Mouse (Mus musculus) heart, adult 2 months (tissue): ENCODE results near the gene Ccdc137.

Experiments
- CTCF ChIP-seq: fragments of 200-600 bp; IDR thresholded peaks from 2 replicates; pipeline ENCODE4 v1.8.1; 2022; ENCODE audit warnings: antibody characterized with exemption, mild to moderate bottlenecking, moderate library complexity
- EP300 ChIP-seq: fragments of 200-500 bp; IDR thresholded peaks from 2 replicates; pipeline ENCODE4 v1.6.1; 2011; ENCODE audit warnings: low read depth, low read length, control low read depth; ENCODE audit not compliant: insufficient read depth

DNA sequence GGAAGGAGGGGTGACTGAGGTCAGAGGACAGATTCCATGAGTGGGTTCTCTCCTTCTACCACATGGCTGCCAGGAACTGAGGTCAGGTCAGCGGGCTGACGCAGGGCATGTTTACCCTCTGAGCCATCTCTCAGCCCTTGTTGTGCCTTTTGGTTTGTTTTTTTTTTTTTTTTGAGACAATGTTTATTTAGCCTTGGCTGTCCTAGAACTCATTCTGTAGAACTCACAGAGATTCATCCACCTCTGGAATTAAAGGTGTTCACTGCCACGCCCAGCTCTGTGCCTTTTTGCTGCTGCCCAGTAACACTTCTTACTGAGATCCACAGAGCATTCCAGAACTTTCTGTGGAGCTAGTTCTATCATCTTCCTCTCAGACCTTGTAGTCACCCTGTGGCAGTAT, 47.7 kb downstream of the Ccdc137 start:
- no peak for TF ChIP-seq CTCF
- TF ChIP-seq EP300 = no peak
